Mouse (Mus musculus) adipose tissue, adult 10 weeks (tissue): ENCODE data around the gene Olfr730. TPM values are rescaled to one million over a fixed set of nuclear protein-coding genes. Genes with fewer than 3 reads are reported as not detected.

Experiments used
- polyA plus RNA-seq: library from polyadenylated mRNA; stranded (reverse); fragments of 350-450 nt; fragmentation: Illumina TruSeq; extraction: RNeasy Lipid Tissue Mini Kit (QIAGEN cat#74804); gene quantifications from one replicate; pipeline ENCODE4 v1.2.3, GENCODE M21; 2014; ENCODE audit warnings: low read depth, low replicate concordance

The Olfr730 gene
- polyA plus RNA-seq, result not detected

DNA sequence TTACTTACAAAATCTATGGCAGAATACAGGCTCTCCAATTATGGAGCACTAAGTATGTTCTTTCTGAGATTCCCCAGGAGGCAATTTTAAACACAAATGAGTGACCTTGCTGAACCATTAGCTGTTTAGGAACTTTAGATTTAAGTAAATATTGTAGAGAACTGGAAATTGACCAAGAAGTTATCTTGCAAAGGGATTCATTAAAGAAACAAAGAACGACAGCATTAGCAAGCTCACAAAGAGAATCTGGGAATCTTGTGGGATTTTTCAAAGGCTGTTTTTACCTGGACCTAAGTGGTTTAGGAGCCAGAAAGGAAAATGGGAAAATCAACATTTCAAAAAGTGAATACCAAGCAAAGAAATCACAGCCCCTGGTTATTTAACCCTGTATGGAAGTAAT is at the start of gene Olfr730:
TSS of gene Olfr730 (minus strand) at position 101 of the 400 bp plus-strand sequence.

DNA sequence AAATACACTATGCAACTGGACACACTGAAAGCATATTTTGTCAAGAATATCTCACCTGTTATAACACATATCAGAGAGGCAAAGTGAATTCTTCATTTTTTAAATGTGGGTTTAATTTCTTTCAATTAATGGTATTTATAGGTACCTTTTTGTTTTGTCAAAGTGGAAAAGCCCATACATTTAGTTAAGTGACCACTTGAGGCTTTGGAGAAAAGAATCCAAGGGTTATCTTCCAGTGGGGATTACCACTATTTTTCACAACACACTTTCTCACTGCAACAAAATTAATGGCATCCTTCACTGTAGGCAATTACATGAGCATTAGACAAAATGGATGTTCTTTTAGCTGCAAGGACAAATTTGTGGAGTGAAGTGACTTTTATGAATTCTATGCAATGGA is 35.2 kb downstream of the Olfr730 start, which contains the start of gene Olfr729:
TSS of gene Olfr729 (minus strand) at position 101 of the 400 bp plus-strand sequence.

DNA sequence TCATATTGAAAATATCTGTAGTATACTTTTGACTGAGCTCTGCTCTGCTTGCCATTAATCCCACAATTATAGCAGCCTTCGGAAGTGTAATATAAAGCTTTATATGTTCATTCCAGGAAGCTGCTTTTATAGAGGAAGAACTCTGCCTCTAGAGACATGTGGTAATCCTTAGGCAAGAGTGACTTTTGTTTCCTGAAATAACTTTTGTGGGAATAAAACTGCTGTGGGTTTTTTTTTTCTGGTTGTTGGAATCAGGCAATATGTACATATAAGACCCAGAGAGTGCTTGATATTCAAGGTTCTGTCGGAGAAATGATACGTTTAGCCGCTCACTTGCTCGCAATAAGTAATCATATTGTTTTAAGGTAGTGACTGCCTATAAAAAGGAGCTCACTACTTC is 45.4 kb downstream of the Olfr730 start, which contains the start of gene Olfr728:
TSS of gene Olfr728 (minus strand) at position 101 of the 400 bp plus-strand sequence.

Other genes with a start within 250 kb of the Olfr730 start
- not detected for gene Olfr724, start 224.9 kb downstream of the Olfr730 start, polyA plus RNA-seq
- not detected for gene Olfr725, start 147.8 kb downstream of the Olfr730 start, polyA plus RNA-seq
- not detected for gene Olfr726, start 97.2 kb downstream of the Olfr730 start, polyA plus RNA-seq
- not detected for gene Olfr727, start 65.0 kb downstream of the Olfr730 start, polyA plus RNA-seq
- gene Olfr728, start 45.5 kb downstream of the Olfr730 start, polyA plus RNA-seq, result not detected
- not detected for gene Olfr729, start 35.3 kb downstream of the Olfr730 start, polyA plus RNA-seq
- gene Olfr731, start 53.7 kb upstream of the Olfr730 start, polyA plus RNA-seq, result not detected
- gene Olfr732, start 96.0 kb upstream of the Olfr730 start, polyA plus RNA-seq, result not detected
- gene Olfr733, start 113.3 kb upstream of the Olfr730 start, polyA plus RNA-seq, result not detected
- gene Olfr734, start 138.6 kb upstream of the Olfr730 start, polyA plus RNA-seq, result not detected
- gene Olfr735, start 160.7 kb upstream of the Olfr730 start, polyA plus RNA-seq, result not detected
- 0.53 TPM for gene Tlr11, start 169.7 kb upstream of the Olfr730 start, polyA plus RNA-seq
- not detected for gene Olfr736, start 193.0 kb upstream of the Olfr730 start, polyA plus RNA-seq
- gene Olfr738, start 219.4 kb upstream of the Olfr730 start, polyA plus RNA-seq, result not detected
- gene Olfr739, start 230.4 kb upstream of the Olfr730 start, polyA plus RNA-seq, result not detected